Mouse (Mus musculus): ENCODE measurements around the gene Mdga1. TPM values are rescaled to one million over a fixed set of nuclear protein-coding genes. Genes with fewer than 3 reads are reported as not detected.

The Mdga1 gene
- total RNA-seq, 2 experiments from 2014 or later, result 45.0 to 47.1 TPM

- DNase-seq, result no peak
These were observed 49.8 kb downstream of the Mdga1 start for GRCm38 (mm10) chr17:29920089-29920488.

- no peak for DNase-seq
These were observed 50.4 kb downstream of the Mdga1 start for GRCm38 (mm10) chr17:29919552-29919920.

- no peak for DNase-seq
These were observed 50.9 kb downstream of the Mdga1 start for GRCm38 (mm10) chr17:29918791-29919551.

GRCm38 (mm10) chr17:29916968-29917367 is 52.9 kb downstream of the Mdga1 start:
- DNase-seq, result no peak

- no peak for DNase-seq
These were observed 54.1 kb downstream of the Mdga1 start for GRCm38 (mm10) chr17:29915820-29916219.

- DNase-seq, result no peak
These were observed 56.5 kb downstream of the Mdga1 start for GRCm38 (mm10) chr17:29913301-29913965.

GRCm38 (mm10) chr17:29912733-29913132 is 57.2 kb downstream of the Mdga1 start:
- DNase-seq, result no peak

- no peak for DNase-seq
These were observed 60.9 kb downstream of the Mdga1 start for GRCm38 (mm10) chr17:29909031-29909430.

- DNase-seq, result no peak
These were observed 65.2 kb downstream of the Mdga1 start for GRCm38 (mm10) chr17:29904694-29905093.

GRCm38 (mm10) chr17:29902406-29903155 is 67.3 kb downstream of the Mdga1 start:
- DNase-seq, result no peak

DNA sequence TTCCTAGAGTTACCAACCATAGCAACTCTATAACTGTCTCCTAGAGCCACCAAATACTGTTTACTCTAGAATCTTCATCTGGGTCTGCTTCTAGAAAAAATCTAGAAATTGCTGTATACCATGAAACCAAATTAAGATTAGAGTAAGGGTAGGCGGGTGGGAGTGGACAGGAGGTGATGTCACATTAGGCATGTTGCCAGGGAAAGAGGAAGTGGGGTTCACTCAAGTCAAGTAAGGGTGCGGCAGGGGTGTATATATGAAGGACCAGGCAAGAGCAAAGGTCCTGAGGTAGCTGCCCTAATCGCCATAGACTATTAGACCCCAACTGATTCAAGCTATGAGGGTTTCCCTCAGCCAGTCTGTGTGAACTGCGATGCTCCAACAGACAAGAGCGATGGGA is 69.6 kb downstream of the Mdga1 start:
- no peak for DNase-seq

DNA sequence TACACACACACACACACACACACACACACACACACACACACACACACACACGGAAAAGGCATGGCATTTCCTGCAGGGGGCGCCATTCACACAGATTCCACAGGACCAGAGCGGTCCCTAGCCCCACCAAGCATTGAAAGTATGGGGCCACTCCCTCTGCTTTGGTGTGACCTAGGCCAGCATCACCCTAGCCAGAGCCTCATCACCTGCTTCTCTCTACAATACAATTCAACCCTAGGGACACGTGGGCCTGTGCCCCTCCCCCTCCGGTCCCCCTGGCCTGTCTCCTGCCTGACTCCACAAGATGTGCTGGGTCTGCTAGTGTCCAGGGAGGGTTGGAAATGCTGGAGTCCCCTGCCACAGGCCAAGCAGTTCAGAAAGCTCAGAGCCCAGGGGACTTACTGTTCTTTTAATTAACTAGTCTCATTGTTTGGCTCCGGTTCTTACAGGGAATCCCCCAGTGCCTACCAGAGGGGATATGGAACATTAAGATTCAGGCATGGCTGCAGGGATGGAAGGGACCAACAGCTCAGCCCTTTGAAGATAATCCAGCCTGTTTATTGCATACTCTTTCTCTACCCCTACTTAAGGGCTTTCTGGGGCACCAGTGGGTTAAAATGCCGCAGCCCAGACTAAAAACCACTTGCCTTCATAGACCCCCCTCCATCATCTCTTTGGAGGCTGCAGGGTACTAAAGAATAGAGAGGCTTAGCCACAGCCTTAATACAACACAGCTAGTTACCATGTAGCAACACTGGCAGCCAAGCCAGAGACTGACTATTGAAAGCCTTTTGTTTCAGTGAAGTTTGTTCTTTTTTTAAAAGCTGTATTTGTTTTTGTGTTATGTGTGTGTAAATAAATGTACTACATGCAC is 73.5 kb downstream of the Mdga1 start:
- peak; percentile 36 for DNase-seq

- peak; percentile 70 for DNase-seq
These were observed 74.3 kb downstream of the Mdga1 start for GRCm38 (mm10) chr17:29895566-29895965.

DNA sequence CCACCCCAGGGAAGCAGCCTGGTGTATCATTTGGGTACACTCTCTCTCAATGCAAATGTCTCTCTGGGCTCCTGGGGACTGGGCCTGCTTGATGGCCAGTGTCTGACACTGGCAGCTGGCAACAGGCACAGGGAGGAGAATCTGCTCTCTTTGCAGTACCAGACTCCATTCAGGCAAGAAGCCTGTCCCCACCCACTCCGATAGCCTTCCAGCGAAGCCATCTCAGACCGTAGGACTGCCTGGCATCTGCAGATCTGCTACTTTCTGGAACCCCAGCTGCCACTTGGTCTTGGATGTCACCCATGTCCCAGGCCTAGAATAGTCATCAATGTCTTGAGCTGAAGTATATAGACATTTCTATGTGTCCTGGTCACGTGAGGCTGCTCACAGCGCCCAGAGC is 74.9 kb downstream of the Mdga1 start:
- peak; percentile 83 for DNase-seq

DNA sequence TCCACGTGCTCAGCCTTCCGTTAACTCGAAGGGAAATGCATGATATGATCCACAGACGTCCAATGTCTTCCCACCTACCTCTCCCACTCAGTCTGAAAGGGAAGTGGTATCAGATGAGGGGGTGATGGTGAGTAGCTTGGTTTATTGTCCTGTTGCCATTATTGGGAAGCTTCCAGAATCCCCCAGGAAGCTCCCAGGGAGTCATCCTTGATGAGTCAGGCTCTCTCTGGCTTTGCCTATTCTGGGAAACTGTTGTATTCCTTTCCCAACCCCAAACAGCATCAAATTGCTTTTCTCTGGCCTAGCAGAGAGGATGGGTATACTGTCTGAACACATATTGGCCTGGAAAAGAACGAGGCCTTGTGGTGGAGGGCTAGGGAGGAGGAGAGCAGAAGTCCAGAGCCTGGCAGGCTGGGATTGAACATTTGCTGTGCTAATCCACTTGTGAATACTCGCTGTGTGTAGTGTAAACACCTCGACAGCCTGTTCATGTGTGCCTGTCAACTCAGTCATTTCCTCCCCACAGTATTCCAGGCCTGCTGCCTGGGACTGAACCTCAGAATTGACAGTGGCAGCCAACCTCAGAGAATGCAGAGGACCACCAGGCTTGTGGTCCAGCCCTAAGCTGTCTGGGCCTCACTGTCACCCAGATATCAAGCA is 79.3 kb downstream of the Mdga1 start:
- DNase-seq, result no peak

DNA sequence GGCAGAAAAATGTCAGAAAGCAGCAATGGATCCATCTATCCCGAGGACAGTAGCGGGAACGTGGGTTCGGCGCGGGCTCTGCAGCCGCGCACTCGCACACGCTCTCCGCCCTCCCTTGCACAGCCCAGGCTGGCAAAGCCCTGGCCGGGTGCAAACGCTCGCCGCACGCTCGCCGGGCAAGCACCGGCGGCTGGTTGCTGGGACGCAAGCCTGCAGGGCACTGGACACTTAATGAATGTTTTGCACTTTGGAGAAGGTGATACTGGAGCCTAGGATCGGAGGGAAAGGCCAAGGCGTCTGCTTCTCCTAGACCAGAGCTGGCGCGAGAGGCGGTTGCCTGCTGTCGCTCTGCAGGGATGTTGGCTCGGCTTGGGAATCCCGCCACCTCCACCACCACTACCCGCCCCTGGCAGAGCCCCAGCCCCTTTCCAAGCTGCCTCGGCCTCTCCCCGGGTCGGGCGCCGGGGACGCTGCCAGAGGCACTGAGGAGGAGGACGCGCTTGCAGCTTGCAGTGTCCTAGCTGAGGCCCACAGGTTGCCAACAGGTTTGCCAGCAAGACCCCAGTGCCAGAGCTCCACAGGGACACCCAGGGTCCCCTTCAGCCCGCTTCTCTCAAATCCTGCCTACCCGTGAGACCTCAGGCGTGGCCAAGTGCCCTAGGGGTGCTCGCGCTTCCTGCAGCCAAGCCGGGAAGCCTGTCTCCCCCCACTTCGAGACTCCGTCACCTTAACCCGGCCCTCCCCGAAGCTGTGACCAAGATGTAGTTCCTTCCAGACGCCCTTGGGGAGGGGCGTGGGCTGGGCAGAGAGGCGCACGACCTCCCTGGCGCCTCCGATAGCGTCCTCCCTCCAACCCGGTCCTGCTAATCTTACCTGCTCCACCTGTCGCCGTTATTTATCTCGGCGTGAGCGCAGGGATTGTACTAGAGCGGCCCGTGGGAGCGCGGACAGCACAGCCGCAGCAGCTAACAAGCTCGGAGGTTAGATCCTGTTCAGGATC is 80.6 kb downstream of the Mdga1 start:
- DNase-seq, result peak; percentile 78

- peak; percentile 59 for DNase-seq
These were observed 81.7 kb downstream of the Mdga1 start for GRCm38 (mm10) chr17:29887881-29888826.

DNA sequence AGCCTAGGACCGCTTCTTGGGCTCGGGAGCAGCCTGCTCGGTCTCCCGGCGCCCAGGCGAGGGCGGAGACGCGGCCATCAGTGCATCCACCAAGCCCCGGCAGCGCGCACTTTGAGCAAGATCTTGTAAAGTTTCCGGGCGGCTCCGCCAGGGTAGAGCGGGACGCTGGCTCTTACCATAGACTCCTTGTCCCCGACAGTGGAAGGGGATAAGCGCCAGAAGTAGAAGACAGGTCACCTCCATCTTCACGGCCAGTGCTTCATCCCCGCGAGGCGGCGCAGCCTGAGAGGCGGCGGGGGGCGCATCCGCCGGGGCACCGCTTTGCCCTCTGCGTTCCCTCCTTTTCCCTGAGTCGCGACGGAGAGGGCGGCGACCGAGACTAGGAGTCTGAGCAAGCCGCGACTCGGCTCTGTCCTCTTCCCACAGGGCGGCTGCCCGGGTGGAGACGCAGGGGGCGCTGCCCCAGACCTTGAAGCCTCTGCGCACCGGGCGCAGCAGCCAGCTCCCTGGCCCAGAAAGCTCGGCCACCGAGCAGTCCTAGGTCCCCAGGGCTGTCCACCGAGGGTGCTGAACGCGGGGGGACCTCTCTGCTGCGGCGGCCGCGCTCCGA is 82.5 kb downstream of the Mdga1 start:
- peak; percentile 68 for DNase-seq

All from gastrocnemius, postnatal 25 days (tissue).